Mouse (Mus musculus): ENCODE measurements around the gene Olfr1484.
"Not testable (repeated sequence)": the region's sequence is repeated elsewhere in the genome, so short reads cannot be mapped to it uniquely, and the experiment has no call there.

Olfr1484 gene

GRCm38 (mm10) chr19:13583211-13583610 is at the start of gene Olfr1484:
Gene Olfr1484 (plus strand): TSS chr19:13583511.
- no peak for DNase-seq (ENCODE audit: low read depth in 1 of 2, low spot score in 2 of 2)

GRCm38 (mm10) chr19:13617075-13617474 is 33.8 kb downstream of the Olfr1484 start, which contains the start of gene Olfr1487:
Gene Olfr1487 (plus strand): TSS chr19:13617375.
- DNase-seq (ENCODE audit: low read depth in 1 of 2, low spot score in 2 of 2): not testable (repeated sequence)

- DNase-seq (ENCODE audit: low read depth in 1 of 2, low spot score in 2 of 2): no peak
Observed at GRCm38 (mm10) chr19:13631321-13631720, 48.0 kb downstream of the Olfr1484 start, which contains the start of gene Olfr1489. Gene Olfr1489 (plus strand): TSS chr19:13631621.
